Mouse (Mus musculus): ENCODE measurements around the gene Krt222.

DNA sequence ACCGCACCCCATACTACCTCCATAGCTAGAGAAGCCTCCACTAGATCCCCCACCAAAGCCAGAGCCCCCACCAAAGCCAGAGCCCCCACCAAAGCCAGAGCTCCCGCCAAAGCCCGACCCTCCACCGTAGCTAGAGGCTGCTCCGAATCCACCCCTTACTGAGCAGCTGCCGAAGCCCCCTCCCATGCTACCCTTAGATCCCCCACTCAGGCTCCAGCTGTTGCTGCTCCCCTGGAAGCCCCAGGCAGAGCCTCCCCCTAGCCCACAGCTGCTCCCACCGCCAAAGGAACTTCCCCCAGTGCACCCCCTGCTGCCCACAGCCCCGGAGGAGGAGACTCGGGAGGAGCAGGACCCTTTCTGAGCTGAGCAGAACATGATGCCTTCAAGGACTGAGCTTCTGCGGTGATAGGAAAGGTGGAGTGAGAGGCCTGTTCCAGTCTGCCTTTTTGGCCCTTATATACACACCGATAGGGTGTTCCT, 41.0 kb upstream of the Krt222 start, which contains the start of gene Krt24:
- no peak for TF ChIP-seq CTCF (IDR thresholded peaks at IDR 0.05; ENCODE audit: low read depth, low read length)
- no peak for TF ChIP-seq POLR2AphosphoS5 (IDR thresholded peaks at IDR 0.05; ENCODE audit: insufficient replicate concordance, low read depth, low read length)

All from G1E (cell line).